Comparison of ENCODE assay signal across 8 mouse cellular contexts in genomic region chr11:69116843-69117242, GRCm38 (mm10). TPM values are rescaled to one million over a fixed set of nuclear protein-coding genes. Genes with fewer than 3 reads are reported as not detected.
DNase-seq lines count a peak whose midpoint lies in the region; ATAC-seq and TF ChIP-seq lines count a peak whose summit lies in the region.
"Had no signal": no experiment of that assay in that cellular context is flagged by ENCODE, and none has a peak within 500 bp of the region (broad histone marks: within the 10 kb centered on the region; RNA-seq: fewer than 3 reads in every experiment).

No protein-coding gene starts in this region.

- 43% methylated on average over 5 of the region's 5 CpGs for WGBS in lung, embryonic 14.5 days
- WGBS in lung, adult 2 months: 53% methylated on average over 5 of the region's 5 CpGs
- WGBS in forebrain, embryonic 16.5 days: 61% methylated on average over 5 of the region's 5 CpGs
- 52% methylated on average over 5 of the region's 5 CpGs for WGBS in limb, embryonic 14.5 days
- WGBS in neural tube, embryonic 15.5 days: 56% methylated on average over 5 of the region's 5 CpGs

- H3K9ac ChIP-seq in lung, embryonic 14.5 days: no peak overlapping the region
- H3K9ac ChIP-seq in forebrain, embryonic 16.5 days (replicated peaks; ENCODE audit: low read depth, low read length): no peak overlapping the region
- H3K9ac ChIP-seq in limb, embryonic 14.5 days (ENCODE audit: low read depth, low read length, severe bottlenecking): no peak overlapping the region
- peak overlapping the region; percentile 87; the same call in 1 of the 2 replicates for H3K9ac ChIP-seq in neural tube, embryonic 15.5 days (replicated peaks)

- H3K4me1 ChIP-seq in lung, embryonic 14.5 days (ENCODE audit: insufficient read depth): peaks cover 7% of the 10 kb centered on the region
- no peaks in the 10 kb centered on the region for H3K4me1 ChIP-seq in lung, adult 2 months (ENCODE audit: control insufficient read depth, insufficient read depth, low read length)
- peaks cover 30% of the 10 kb centered on the region for H3K4me1 ChIP-seq in forebrain, embryonic 16.5 days (replicated peaks; ENCODE audit: control insufficient read depth, insufficient read depth, low read length)
- peaks cover 27% of the 10 kb centered on the region for H3K4me1 ChIP-seq in limb, embryonic 14.5 days (ENCODE audit: control insufficient read depth, insufficient read depth, low read length)
- peaks cover 47% of the 10 kb centered on the region for H3K4me1 ChIP-seq in neural tube, embryonic 15.5 days

- no peak overlapping the region for H3K27ac ChIP-seq in lung, embryonic 14.5 days (ENCODE audit: low read depth)
- no peak overlapping the region for H3K27ac ChIP-seq in forebrain, embryonic 16.5 days (ENCODE audit: low read length)
- H3K27ac ChIP-seq in limb, embryonic 14.5 days (replicated peaks; ENCODE audit: low read depth, low read length): no peak overlapping the region
- no peak overlapping the region for H3K27ac ChIP-seq in neural tube, embryonic 15.5 days (replicated peaks)

- TF ChIP-seq POLR2A in lung, adult 2 months (IDR thresholded peaks at IDR 0.05; ENCODE audit: borderline replicate concordance, extremely low read depth, low read depth, low read length): no peak
- TF ChIP-seq POLR2A in limb, embryonic 14.5 days (IDR thresholded peaks at IDR 0.05; ENCODE audit: borderline replicate concordance, extremely low read depth, insufficient read depth, insufficient read length): no peak

- peak overlapping the region; percentile 93 for H3K4me2 ChIP-seq in lung, embryonic 14.5 days
- H3K4me2 ChIP-seq in forebrain, embryonic 16.5 days (ENCODE audit: low read length): peak overlapping the region; percentile 93
- 0 out of 2 replicates have a peak overlapping the region, but pooled peaks have one; percentile 82 for H3K4me2 ChIP-seq in limb, embryonic 14.5 days (replicated peaks; ENCODE audit: low read depth, low read length, severe bottlenecking)
- H3K4me2 ChIP-seq in neural tube, embryonic 15.5 days: peak overlapping the region; percentile 97

- no peaks in the 10 kb centered on the region; the same call in 1 of the 2 replicates for H3K27me3 ChIP-seq in lung, embryonic 14.5 days (ENCODE audit: insufficient read depth, low read length)
- peaks cover 3% of the 10 kb centered on the region; the same call in 1 of the 2 replicates for H3K27me3 ChIP-seq in forebrain, embryonic 16.5 days (replicated peaks; ENCODE audit: control insufficient read depth, insufficient read depth, low read length)
- H3K27me3 ChIP-seq in limb, embryonic 14.5 days (ENCODE audit: control insufficient read depth, insufficient read depth, low read length): no peaks in the 10 kb centered on the region
- H3K27me3 ChIP-seq in neural tube, embryonic 15.5 days (replicated peaks): peaks cover 17% of the 10 kb centered on the region

- no peaks in the 10 kb centered on the region for H3K36me3 ChIP-seq in lung, embryonic 14.5 days (ENCODE audit: insufficient read depth)
- no peaks in the 10 kb centered on the region for H3K36me3 ChIP-seq in forebrain, embryonic 16.5 days (ENCODE audit: control insufficient read depth, insufficient read depth)
- no peaks in the 10 kb centered on the region for H3K36me3 ChIP-seq in limb, embryonic 14.5 days (ENCODE audit: control insufficient read depth, insufficient read depth, low read length)
- no peaks in the 10 kb centered on the region for H3K36me3 ChIP-seq in neural tube, embryonic 15.5 days

- TF ChIP-seq CTCF in lung, embryonic 14.5 days (IDR thresholded peaks at IDR 0.05; ENCODE audit: low read depth): no peak
- TF ChIP-seq CTCF in lung, adult 2 months (IDR thresholded peaks at IDR 0.05; ENCODE audit: insufficient read depth, low read length): no peak

- H3K4me3 ChIP-seq in lung, embryonic 14.5 days (ENCODE audit: low read depth, low read length): 0 out of 2 replicates have a peak overlapping the region, but pooled peaks have one; percentile 1
- no peak overlapping the region for H3K4me3 ChIP-seq in lung, adult 2 months (replicated peaks; ENCODE audit: extremely low read depth, low read depth, low read length)
- no peak overlapping the region for H3K4me3 ChIP-seq in forebrain, embryonic 16.5 days (replicated peaks; ENCODE audit: low read length)
- H3K4me3 ChIP-seq in limb, embryonic 14.5 days (replicated peaks; ENCODE audit: low read length): peak overlapping the region; percentile 60; the same call in 1 of the 2 replicates
- peak overlapping the region; percentile 85 for H3K4me3 ChIP-seq in neural tube, embryonic 15.5 days (replicated peaks)

- no peak for ATAC-seq in lung, embryonic 14.5 days (ENCODE audit: insufficient read depth)
- ATAC-seq in forebrain, embryonic 16.5 days: no peak
- ATAC-seq in limb, embryonic 14.5 days (ENCODE audit: low FRiP score, low read depth): no peak
- no peak for ATAC-seq in neural tube, embryonic 15.5 days (ENCODE audit: low FRiP score)

- DNase-seq in lung, embryonic 14.5 days: no peak
- no peak for DNase-seq in lung, adult 2 months
- DNase-seq in limb, embryonic 14.5 days (ENCODE audit: low spot score): no peak
- no peak for DNase-seq in urinary bladder, postnatal 25 days (ENCODE audit: low spot score)
- no peak for DNase-seq in testis, postnatal 10 days (ENCODE audit: low spot score)
- DNase-seq: kidney, postnatal 4 days had no signal

- no peaks in the 10 kb centered on the region for H3K9me3 ChIP-seq in lung, embryonic 14.5 days (ENCODE audit: low read depth, low read length)
- no peaks in the 10 kb centered on the region for H3K9me3 ChIP-seq in forebrain, embryonic 16.5 days (ENCODE audit: control insufficient read depth, low read length)
- no peaks in the 10 kb centered on the region for H3K9me3 ChIP-seq in limb, embryonic 14.5 days (ENCODE audit: control insufficient read depth, low read length)
- H3K9me3 ChIP-seq in neural tube, embryonic 15.5 days (replicated peaks): no peaks in the 10 kb centered on the region

RNA-seq across cellular contexts. Expression of gene Hes7, which starts 3.4 kb away (rescaled TPM):
- 0.57 and 0.68 TPM in 2 replicates for polyA plus RNA-seq in lung, embryonic 14.5 days (2014; fragmentation: Nextera tagmentation; extraction: Ambion mirVana)
- polyA plus RNA-seq in lung, adult 2 months (2012; rRNA removed): 0.25 and 0.95 TPM in 2 replicates
- polyA plus RNA-seq in forebrain, embryonic 16.5 days (2015; fragmentation: Nextera tagmentation; extraction: Ambion mirVana): 0.26 and 0.67 TPM in 2 replicates
- polyA plus RNA-seq in limb, embryonic 14.5 days (2012; rRNA removed): 1.1 and 1.4 TPM in 2 replicates
- 0.30 and 0.77 TPM in 2 replicates for polyA plus RNA-seq in limb, embryonic 14.5 days (2014; fragmentation: Nextera tagmentation; extraction: Ambion mirVana)
- polyA plus RNA-seq in neural tube, embryonic 15.5 days (2015; fragmentation: Nextera tagmentation; extraction: Ambion mirVana): 0.68 and 1.0 TPM in 2 replicates

RNA-seq across cellular contexts. Expression of gene 9130213A22Rik, which starts 5.5 kb away (rescaled TPM):
- 0.19 and 0.41 TPM in 2 replicates for polyA plus RNA-seq in lung, embryonic 14.5 days (2014; fragmentation: Nextera tagmentation; extraction: Ambion mirVana)
- 1.1 and 1.2 TPM in 2 replicates for polyA plus RNA-seq in lung, adult 2 months (2012; rRNA removed)
- 0.39 and 0.71 TPM in 2 replicates for polyA plus RNA-seq in forebrain, embryonic 16.5 days (2015; fragmentation: Nextera tagmentation; extraction: Ambion mirVana)
- 1.1 and 1.4 TPM in 2 replicates for polyA plus RNA-seq in limb, embryonic 14.5 days (2012; rRNA removed)
- polyA plus RNA-seq in limb, embryonic 14.5 days (2014; fragmentation: Nextera tagmentation; extraction: Ambion mirVana): 0.41 and 0.77 TPM in 2 replicates
- polyA plus RNA-seq in neural tube, embryonic 15.5 days (2015; fragmentation: Nextera tagmentation; extraction: Ambion mirVana): 0.63 TPM in 2 replicates

RNA-seq across cellular contexts. Expression of gene Aloxe3, which starts 8.9 kb away (rescaled TPM):
- polyA plus RNA-seq in lung, embryonic 14.5 days (2014; fragmentation: Nextera tagmentation; extraction: Ambion mirVana): 0.09 and 0.17 TPM in 2 replicates
- polyA plus RNA-seq in lung, adult 2 months (2012; rRNA removed): 2.6 and 23.9 TPM in 2 replicates
- 2.8 and 3.5 TPM in 2 replicates for polyA plus RNA-seq in forebrain, embryonic 16.5 days (2015; fragmentation: Nextera tagmentation; extraction: Ambion mirVana)
- polyA plus RNA-seq in limb, embryonic 14.5 days (2012; rRNA removed): 1.6 TPM in 2 replicates
- polyA plus RNA-seq in limb, embryonic 14.5 days (2014; fragmentation: Nextera tagmentation; extraction: Ambion mirVana): 1.6 and 2.2 TPM in 2 replicates
- polyA plus RNA-seq in neural tube, embryonic 15.5 days (2015; fragmentation: Nextera tagmentation; extraction: Ambion mirVana): 4.3 and 6.1 TPM in 2 replicates

RNA-seq across cellular contexts. Expression of gene Per1, which starts 21.8 kb away (rescaled TPM):
- 15.4 and 23.7 TPM in 2 replicates for polyA plus RNA-seq in lung, embryonic 14.5 days (2014; fragmentation: Nextera tagmentation; extraction: Ambion mirVana)
- 36.8 and 78.5 TPM in 2 replicates for polyA plus RNA-seq in lung, adult 2 months (2012; rRNA removed)
- 11.8 and 12.1 TPM in 2 replicates for polyA plus RNA-seq in forebrain, embryonic 16.5 days (2015; fragmentation: Nextera tagmentation; extraction: Ambion mirVana)
- polyA plus RNA-seq in limb, embryonic 14.5 days (2012; rRNA removed): 19.3 and 25.4 TPM in 2 replicates
- polyA plus RNA-seq in limb, embryonic 14.5 days (2014; fragmentation: Nextera tagmentation; extraction: Ambion mirVana): 16.0 and 22.5 TPM in 2 replicates
- polyA plus RNA-seq in neural tube, embryonic 15.5 days (2015; fragmentation: Nextera tagmentation; extraction: Ambion mirVana): 10.0 and 11.9 TPM in 2 replicates

RNA-seq across cellular contexts. Expression of gene Vamp2, which starts 28.6 kb away (rescaled TPM):
- polyA plus RNA-seq in lung, embryonic 14.5 days (2014; fragmentation: Nextera tagmentation; extraction: Ambion mirVana): 64.0 and 64.2 TPM in 2 replicates
- 120 and 129 TPM in 2 replicates for polyA plus RNA-seq in lung, adult 2 months (2012; rRNA removed)
- polyA plus RNA-seq in forebrain, embryonic 16.5 days (2015; fragmentation: Nextera tagmentation; extraction: Ambion mirVana): 217 and 259 TPM in 2 replicates
- polyA plus RNA-seq in limb, embryonic 14.5 days (2012; rRNA removed): 199 and 224 TPM in 2 replicates
- polyA plus RNA-seq in limb, embryonic 14.5 days (2014; fragmentation: Nextera tagmentation; extraction: Ambion mirVana): 89.8 and 98.1 TPM in 2 replicates
- 347 and 355 TPM in 2 replicates for polyA plus RNA-seq in neural tube, embryonic 15.5 days (2015; fragmentation: Nextera tagmentation; extraction: Ambion mirVana)

Comparison
In these comparisons a context has a peak if more than half of its experiments do, and no peak if none do; other contexts are left out.
1. H3K4me3 ChIP-seq: peak in lung, embryonic 14.5 days (single experiment), limb, embryonic 14.5 days (single experiment) and neural tube, embryonic 15.5 days (single experiment); none in lung, adult 2 months (single experiment) and forebrain, embryonic 16.5 days (single experiment).
2. Peak in every context shown above with its lines, with median percentiles within 50 percentile points of each other: H3K4me2 ChIP-seq.